Mouse (Mus musculus) hindbrain, postnatal 0 days (tissue): Measurements from ENCODE around the gene Pcare. TPM values are rescaled to one million over a fixed set of nuclear protein-coding genes. Genes with fewer than 3 reads are reported as not detected.

Experiments
- ATAC-seq: fragments of 200-750 bp; cut with Nextera tagmentation; 2 replicates; pipeline ENCODE4 v1.8.0; 2017; ENCODE audit warnings: mild to moderate bottlenecking, moderate TSS enrichment, moderate library complexity
- DNase-seq: peaks from one replicate; pipeline ENCODE4 v3.0.0-alpha.2; 2015; ENCODE audit warnings: low spot score
- H3K27ac ChIP-seq: fragments of 300-500 bp; sonication (generic); 2 replicates; pipeline ENCODE4 v1.5.1; 2014; ENCODE audit warnings: mild to moderate bottlenecking
- H3K27me3 ChIP-seq: fragments of 300-500 bp; sonication (generic); 2 replicates; pipeline ENCODE4 v1.6.1; 2014; ENCODE audit warnings: low read length, mixed read lengths; ENCODE audit not compliant: insufficient read depth
- H3K36me3 ChIP-seq: fragments of 300-500 bp; sonication (generic); 2 replicates; pipeline ENCODE4 v1.6.1; 2014; ENCODE audit warnings: low read length, mixed read lengths; ENCODE audit not compliant: insufficient read depth
- H3K4me1 ChIP-seq: fragments of 300-500 bp; sonication (generic); 2 replicates; pipeline ENCODE4 v1.6.1; 2014; ENCODE audit warnings: antibody characterized with exemption, low read length, mixed read lengths; ENCODE audit not compliant: insufficient read depth
- H3K4me2 ChIP-seq: fragments of 300-500 bp; sonication (generic); 2 replicates; pipeline ENCODE4 v1.6.1; 2014; ENCODE audit warnings: low read depth, mild to moderate bottlenecking, low read length, moderate library complexity, mixed read lengths
- H3K4me3 ChIP-seq: fragments of 300-500 bp; sonication (generic); 2 replicates; pipeline ENCODE4 v1.5.1; 2014; ENCODE audit warnings: low read length
- H3K9ac ChIP-seq: fragments of 300-500 bp; sonication (generic); replicated peaks from 2 replicates; pipeline ENCODE4 v1.6.1; 2014; ENCODE audit warnings: mild to moderate bottlenecking, low read length, moderate library complexity, mixed read lengths
- H3K9me3 ChIP-seq: fragments of 300-500 bp; sonication (generic); 2 replicates; pipeline ENCODE4 v1.6.1; 2016; ENCODE audit warnings: low read length, mixed read lengths
- CTCF ChIP-seq: IDR thresholded peaks from 2 replicates; pipeline ENCODE4 v1.5.1; 2016; ENCODE audit warnings: antibody characterized with exemption, control low read depth, low read depth
- WGBS: fragments of 180-500 bp; shearing (Covaris S2); extraction: QIAGEN DNeasy Blood & Tissue Kit; methylation state at CpG from one replicate; pipeline ENCODE4 v1.1.7; 2014; 5-methylcytosine and 5-hydroxymethylcytosine counted together
- polyA plus RNA-seq: library from polyadenylated mRNA; unstranded; fragments of >200 nt; fragmentation: Nextera tagmentation; extraction: Ambion mirVana; gene quantifications from 2 replicates; pipeline ENCODE4 v1.2.1, GENCODE M21; 2015
- total RNA-seq: library from RNA; depleted of rRNA; stranded (reverse); fragments of >200 nt; gene quantifications from 2 replicates; pipeline ENCODE4 v1.2.3, GENCODE M21; 2014

Pcare gene
- total and polyA plus RNA-seq, 2 experiments from 2014 or later: not detected

- Histone ChIP-seq H3K4me1 (peaks cover 13% of the 10 kb centered on the region; the same call in 1 of the 2 replicates), H3K27me3 (no peaks in the 10 kb centered on the region), H3K27ac (no peak overlapping the region), H3K36me3 (no peaks in the 10 kb centered on the region), H3K4me3 (no peak overlapping the region), H3K9me3 (no peaks in the 10 kb centered on the region), H3K9ac (no peak overlapping the region), H3K4me2 (no peak overlapping the region)
- no peak for TF ChIP-seq CTCF
- DNase-seq: no peak
- 87% methylated on average over 3 of the region's 3 CpGs for WGBS
- no peak for ATAC-seq
Measured at GRCm38 (mm10) chr17:71742156-71742555, 10.5 kb downstream of the Pcare start.

GRCm38 (mm10) chr17:71736442-71736841, 16.3 kb downstream of the Pcare start:
- Histone ChIP-seq H3K27ac (no peak overlapping the region), H3K9me3 (no peaks in the 10 kb centered on the region), H3K36me3 (no peaks in the 10 kb centered on the region), H3K4me1 (0 out of 2 replicates have a peak, but pooled peaks cover 2% of the 10 kb centered on the region), H3K9ac (no peak overlapping the region), H3K4me3 (no peak overlapping the region), H3K4me2 (no peak overlapping the region), H3K27me3 (no peaks in the 10 kb centered on the region)
- WGBS: 53% methylated on average over 3 of the region's 3 CpGs
- ATAC-seq: no peak
- TF ChIP-seq CTCF: no peak
- DNase-seq: no peak

GRCm38 (mm10) chr17:71730655-71731054, 22.0 kb downstream of the Pcare start:
- H3K36me3 ChIP-seq: no peaks in the 10 kb centered on the region
- H3K4me2 ChIP-seq: no peak overlapping the region
- no peaks in the 10 kb centered on the region for H3K4me1 ChIP-seq
- no peaks in the 10 kb centered on the region for H3K9me3 ChIP-seq
- H3K27me3 ChIP-seq: no peaks in the 10 kb centered on the region
- WGBS: 67% methylated on average over 2 of the region's 2 CpGs
- TF ChIP-seq CTCF: no peak
- no peak overlapping the region for H3K27ac ChIP-seq
- no peak for DNase-seq
- no peak overlapping the region for H3K9ac ChIP-seq
- no peak overlapping the region for H3K4me3 ChIP-seq
- ATAC-seq: peak; percentile 38; the same call in 1 of the 2 replicates

- H3K36me3 ChIP-seq: no peaks in the 10 kb centered on the region
- no peak overlapping the region for H3K27ac ChIP-seq
- DNase-seq (no peak), ATAC-seq (no peak)
- WGBS: 84% methylated on average over 3 of the region's 3 CpGs
- TF ChIP-seq CTCF: no peak
- H3K4me1 ChIP-seq: peaks cover 7% of the 10 kb centered on the region; the same call in 1 of the 2 replicates
- H3K27me3 ChIP-seq: no peaks in the 10 kb centered on the region
- no peaks in the 10 kb centered on the region for H3K9me3 ChIP-seq
- H3K4me2 ChIP-seq: no peak overlapping the region
- H3K4me3 ChIP-seq: no peak overlapping the region
- no peak overlapping the region for H3K9ac ChIP-seq
Measured at GRCm38 (mm10) chr17:71721019-71721418, 31.7 kb downstream of the Pcare start.

GRCm38 (mm10) chr17:71720434-71720833, 32.3 kb downstream of the Pcare start:
- DNase-seq (peak; percentile 56), ATAC-seq (peak; percentile 29; the same call in 1 of the 2 replicates)
- TF ChIP-seq CTCF: no peak
- Histone ChIP-seq H3K27ac (no peak overlapping the region), H3K9me3 (no peaks in the 10 kb centered on the region), H3K4me1 (peaks cover 7% of the 10 kb centered on the region; the same call in 1 of the 2 replicates), H3K36me3 (no peaks in the 10 kb centered on the region), H3K9ac (no peak overlapping the region), H3K4me2 (no peak overlapping the region), H3K27me3 (no peaks in the 10 kb centered on the region), H3K4me3 (no peak overlapping the region)

GRCm38 (mm10) chr17:71717881-71718625, 34.6 kb downstream of the Pcare start:
- Histone ChIP-seq H3K9me3 (no peaks in the 10 kb centered on the region), H3K4me3 (no peak overlapping the region), H3K9ac (no peak overlapping the region), H3K4me1 (peaks cover 7% of the 10 kb centered on the region; the same call in 1 of the 2 replicates), H3K4me2 (no peak overlapping the region), H3K36me3 (no peaks in the 10 kb centered on the region), H3K27me3 (no peaks in the 10 kb centered on the region), H3K27ac (no peak overlapping the region)
- DNase-seq (no peak), ATAC-seq (no peak)
- WGBS: 90% methylated on average over 8 of the region's 8 CpGs
- no peak for TF ChIP-seq CTCF

GRCm38 (mm10) chr17:71715034-71715433, 37.7 kb downstream of the Pcare start:
- ATAC-seq: no peak
- 65% methylated on average over 3 of the region's 3 CpGs for WGBS
- H3K4me1 ChIP-seq: no peaks in the 10 kb centered on the region
- H3K36me3 ChIP-seq: no peaks in the 10 kb centered on the region
- DNase-seq: no peak
- no peak overlapping the region for H3K9ac ChIP-seq
- H3K9me3 ChIP-seq: no peaks in the 10 kb centered on the region
- no peak overlapping the region for H3K4me3 ChIP-seq
- no peak overlapping the region for H3K4me2 ChIP-seq
- no peak overlapping the region for H3K27ac ChIP-seq
- TF ChIP-seq CTCF: no peak
- H3K27me3 ChIP-seq: no peaks in the 10 kb centered on the region
